Mouse (Mus musculus): Measurements from ENCODE around the gene Rint1.

Rint1 gene

GRCm38 (mm10) chr5:23787536-23788389, at the start of gene Rint1:
Gene Rint1, plus strand, starts transcription at chr5:23787711.
- peak; percentile 99 for DNase-seq (ENCODE audit: extremely low spot score, low spot score)

GRCm38 (mm10) chr5:23743261-23743660, 44.2 kb upstream of the Rint1 start:
- DNase-seq (ENCODE audit: extremely low spot score, low spot score): no peak

GRCm38 (mm10) chr5:23749882-23750281, 37.6 kb upstream of the Rint1 start:
- DNase-seq (ENCODE audit: extremely low spot score, low spot score): no peak

- no peak for DNase-seq (ENCODE audit: extremely low spot score, low spot score)
Observed at GRCm38 (mm10) chr5:23755591-23755990, 31.9 kb upstream of the Rint1 start.

GRCm38 (mm10) chr5:23756368-23756767, 31.1 kb upstream of the Rint1 start:
- no peak for DNase-seq (ENCODE audit: extremely low spot score, low spot score)

GRCm38 (mm10) chr5:23758633-23759032, 28.9 kb upstream of the Rint1 start:
- peak; percentile 34 for DNase-seq (ENCODE audit: extremely low spot score, low spot score)

- no peak for DNase-seq (ENCODE audit: extremely low spot score, low spot score)
Observed at GRCm38 (mm10) chr5:23762531-23762930, 25.0 kb upstream of the Rint1 start.

GRCm38 (mm10) chr5:23764557-23764956, 23.0 kb upstream of the Rint1 start:
- no peak for DNase-seq (ENCODE audit: extremely low spot score, low spot score)

GRCm38 (mm10) chr5:23771105-23771504, 16.4 kb upstream of the Rint1 start:
- DNase-seq (ENCODE audit: extremely low spot score, low spot score): no peak

GRCm38 (mm10) chr5:23774186-23774585, 13.3 kb upstream of the Rint1 start:
- no peak for DNase-seq (ENCODE audit: extremely low spot score, low spot score)

- DNase-seq (ENCODE audit: extremely low spot score, low spot score): no peak
Observed at GRCm38 (mm10) chr5:23780516-23780915, 7.0 kb upstream of the Rint1 start.

GRCm38 (mm10) chr5:23781172-23781571, 6.3 kb upstream of the Rint1 start:
- DNase-seq (ENCODE audit: extremely low spot score, low spot score): no peak

GRCm38 (mm10) chr5:23782051-23782810, 5.3 kb upstream of the Rint1 start:
- peak; percentile 14 for DNase-seq (ENCODE audit: extremely low spot score, low spot score)

- peak; percentile 87 for DNase-seq (ENCODE audit: extremely low spot score, low spot score)
Observed at GRCm38 (mm10) chr5:23782931-23783877, 4.3 kb upstream of the Rint1 start, which contains the start of gene Pus7. Gene Pus7, minus strand, starts transcription at chr5:23783711.

GRCm38 (mm10) chr5:23788390-23788830, 899 bp downstream of the Rint1 start:
- no peak for DNase-seq (ENCODE audit: extremely low spot score, low spot score)

GRCm38 (mm10) chr5:23789078-23789612, 1.6 kb downstream of the Rint1 start:
- no peak for DNase-seq (ENCODE audit: extremely low spot score, low spot score)

- DNase-seq (ENCODE audit: extremely low spot score, low spot score): no peak
Observed at GRCm38 (mm10) chr5:23792726-23793125, 5.2 kb downstream of the Rint1 start.

GRCm38 (mm10) chr5:23814841-23815240, 27.3 kb downstream of the Rint1 start:
- no peak for DNase-seq (ENCODE audit: extremely low spot score, low spot score)

GRCm38 (mm10) chr5:23816681-23817080, 29.2 kb downstream of the Rint1 start:
- no peak for DNase-seq (ENCODE audit: extremely low spot score, low spot score)

- no peak for DNase-seq (ENCODE audit: extremely low spot score, low spot score)
Observed at GRCm38 (mm10) chr5:23822306-23822705, 34.8 kb downstream of the Rint1 start.

- no peak for DNase-seq (ENCODE audit: extremely low spot score, low spot score)
Observed at GRCm38 (mm10) chr5:23824171-23824733, 36.7 kb downstream of the Rint1 start.
